Mouse (Mus musculus): ENCODE measurements around the gene Gm15155. TPM values are rescaled to one million over a fixed set of nuclear protein-coding genes. Genes with fewer than 3 reads are reported as not detected.

Gm15155 gene
- polyA plus RNA-seq (2015; fragmentation: Nextera tagmentation; extraction: Ambion mirVana) = not detected in 2 replicates

DNA sequence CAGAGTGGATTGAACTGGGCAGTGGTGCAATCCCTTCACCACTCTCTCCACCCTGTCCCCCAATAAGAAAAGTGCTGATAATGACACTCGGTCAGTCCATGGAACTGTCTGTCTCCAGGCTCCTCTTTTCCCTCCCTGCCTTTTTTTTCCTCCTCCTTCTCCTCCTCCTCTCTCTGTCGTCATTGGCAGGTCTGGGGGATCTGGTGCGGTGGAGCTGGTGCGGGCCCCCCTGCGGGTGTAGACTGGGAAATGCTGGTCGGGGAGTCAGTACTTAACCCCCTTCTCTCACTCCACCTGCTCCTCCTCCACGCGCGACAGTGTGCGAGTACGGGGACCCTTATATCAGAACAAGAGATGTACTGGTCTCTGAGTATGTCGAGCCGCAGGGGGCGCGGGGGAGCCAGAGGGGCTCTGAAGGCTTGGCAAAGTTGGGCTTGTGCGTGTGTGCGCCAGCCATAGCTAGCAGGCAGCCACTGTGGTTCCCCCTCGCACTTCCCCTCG, at the start of gene Gm15155:
TSS of gene Gm15155 (plus strand) at position 401 of the 501 bp plus-strand sequence.

DNA sequence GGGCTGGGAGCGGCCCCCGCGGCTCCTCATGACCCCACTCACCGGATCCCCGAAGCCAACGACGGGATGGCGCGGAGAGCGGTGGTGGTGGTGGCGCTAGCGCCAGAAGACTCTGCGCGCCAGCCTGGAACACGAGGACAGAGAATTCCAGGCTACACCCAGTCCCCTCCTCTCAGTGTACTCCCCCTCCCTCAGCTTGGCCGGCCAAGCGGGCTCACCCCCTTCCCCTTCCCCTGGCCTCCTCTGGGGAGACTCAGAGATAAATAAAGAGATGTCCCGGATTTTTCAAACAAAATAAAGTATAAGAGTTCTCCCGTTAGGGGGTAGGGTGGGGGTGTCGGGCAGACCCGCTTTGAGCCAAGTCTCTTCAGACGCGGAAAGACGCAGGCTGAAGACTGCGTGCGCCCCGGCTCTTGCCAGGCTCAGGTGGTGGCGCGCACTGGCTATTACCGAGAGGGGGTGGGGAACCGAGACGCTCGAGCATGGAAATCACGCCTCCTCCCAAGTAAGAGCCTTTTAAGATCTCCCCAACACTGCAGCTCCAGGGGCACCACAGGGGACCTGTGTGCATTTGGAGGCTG, 750 bp upstream of the Gm15155 start, which contains the start of gene Ptchd1:
TSS of gene Ptchd1 (minus strand) at position 114 of the 581 bp plus-strand sequence.

Other genes with a start within 250 kb of the Gm15155 start
- gene Ptchd1, start 927 bp upstream of the Gm15155 start, polyA plus RNA-seq (2015; fragmentation: Nextera tagmentation; extraction: Ambion mirVana) = 0.12 and 0.50 TPM in 2 replicates